Mouse (Mus musculus) bone marrow macrophage, adult 2 months (primary cell): ENCODE measurements around the gene Gdf10.

Experiments used
- CTCF ChIP-seq: IDR thresholded peaks from 2 replicates; pipeline ENCODE4 v1.5.1; 2012; ENCODE audit warnings: low read depth, mild to moderate bottlenecking, low read length, moderate library complexity
- POLR2A ChIP-seq: IDR thresholded peaks from 2 replicates; pipeline ENCODE4 v1.6.1; 2012; ENCODE audit warnings: mild to moderate bottlenecking, low read depth, low read length, borderline replicate concordance

GRCm38 (mm10) chr14:33953761-33954160 lies 30.4 kb downstream of the Gdf10 start, which contains the start of gene Rbp3:
- TF ChIP-seq CTCF = no peak
- no peak for TF ChIP-seq POLR2A
